Mouse (Mus musculus): ENCODE data around the gene Pappa. TPM values are rescaled to one million over a fixed set of nuclear protein-coding genes. Genes with fewer than 3 reads are reported as not detected.

The Pappa gene
- polyA plus RNA-seq, 1 experiment from 2014 or later = 0.80 TPM

DNA sequence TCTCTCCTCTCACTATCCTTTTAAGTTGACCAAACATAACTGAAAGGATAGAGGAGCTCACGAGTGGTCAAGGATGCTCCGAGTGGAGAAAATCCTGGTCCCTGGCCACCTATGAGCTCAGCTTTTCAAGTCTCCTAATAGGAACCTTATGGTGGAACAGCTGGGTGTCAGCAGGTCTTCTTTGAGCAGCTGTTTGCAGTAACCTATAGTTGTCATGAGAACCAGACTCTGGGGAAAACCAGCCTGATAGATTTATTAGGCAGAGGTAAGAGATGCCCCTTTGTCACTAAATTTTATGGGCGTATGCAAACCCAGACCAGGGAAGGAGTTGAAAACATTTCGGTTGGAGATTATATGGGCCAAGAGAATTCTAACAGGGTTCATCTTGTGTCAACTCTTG lies 267.0 kb downstream of the Pappa start:
- no peak for DNase-seq (ENCODE audit: low spot score)
- Histone ChIP-seq H3K27ac (replicated peaks) (no peak overlapping the region), H3K27me3 (replicated peaks; ENCODE audit: low read depth, poor library complexity, severe bottlenecking) (no peaks in the 10 kb centered on the region; the same call in none of the 2 replicates), H3K36me3 (replicated peaks) (no peaks in the 10 kb centered on the region), H3K9me3 (no peaks in the 10 kb centered on the region), H3K4me3 (no peak overlapping the region), H3K4me1 (no peaks in the 10 kb centered on the region)
- 62% methylated on average over 4 of the region's 4 CpGs for WGBS

DNA sequence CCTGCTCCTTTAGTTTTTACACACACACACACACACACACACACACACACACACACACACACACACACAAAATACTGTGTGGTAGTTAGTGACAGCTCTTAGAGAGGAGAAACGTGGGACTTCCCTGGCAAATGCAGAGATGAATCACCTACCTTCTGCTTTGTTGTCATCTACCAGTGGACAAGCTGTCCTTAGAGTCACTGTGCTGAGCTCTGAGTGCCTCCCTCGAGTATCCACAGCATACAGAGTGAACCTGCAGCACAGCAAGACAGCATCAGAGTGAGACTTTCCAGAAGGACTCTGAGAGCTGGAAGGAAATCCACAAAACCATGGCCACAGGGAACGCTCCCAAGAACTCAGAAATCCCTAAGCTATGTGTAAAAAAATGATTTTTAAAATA lies 272.8 kb downstream of the Pappa start:
- H3K27me3 ChIP-seq (replicated peaks; ENCODE audit: low read depth, poor library complexity, severe bottlenecking) = no peaks in the 10 kb centered on the region; the same call in none of the 2 replicates
- no peaks in the 10 kb centered on the region for H3K9me3 ChIP-seq
- H3K27ac ChIP-seq (replicated peaks) = no peak overlapping the region
- H3K36me3 ChIP-seq (replicated peaks) = no peaks in the 10 kb centered on the region
- no peak overlapping the region for H3K4me3 ChIP-seq
- DNase-seq (ENCODE audit: low spot score) = no peak
- 74% methylated on average over 3 of the region's 3 CpGs for WGBS
- H3K4me1 ChIP-seq = 0 out of 2 replicates have a peak, but pooled peaks cover 3% of the 10 kb centered on the region

- Histone ChIP-seq H3K4me3 (no peak overlapping the region), H3K9me3 (no peaks in the 10 kb centered on the region), H3K36me3 (replicated peaks) (no peaks in the 10 kb centered on the region), H3K27me3 (replicated peaks; ENCODE audit: low read depth, poor library complexity, severe bottlenecking) (no peaks in the 10 kb centered on the region), H3K4me1 (peaks cover 18% of the 10 kb centered on the region), H3K27ac (replicated peaks) (no peak overlapping the region)
- 98% methylated on average over 4 of the region's 4 CpGs for WGBS
- DNase-seq (ENCODE audit: low spot score) = no peak
Measured at GRCm38 (mm10) chr4:65399457-65399856, 275.5 kb downstream of the Pappa start.

- Histone ChIP-seq H3K9me3 (no peaks in the 10 kb centered on the region), H3K4me1 (peaks cover 18% of the 10 kb centered on the region), H3K4me3 (no peak overlapping the region), H3K36me3 (replicated peaks) (no peaks in the 10 kb centered on the region), H3K27me3 (replicated peaks; ENCODE audit: low read depth, poor library complexity, severe bottlenecking) (no peaks in the 10 kb centered on the region), H3K27ac (replicated peaks) (no peak overlapping the region)
- 84% methylated on average over 5 of the region's 5 CpGs for WGBS
- no peak for DNase-seq (ENCODE audit: low spot score)
Measured at GRCm38 (mm10) chr4:65402286-65402685, 278.3 kb downstream of the Pappa start.

DNA sequence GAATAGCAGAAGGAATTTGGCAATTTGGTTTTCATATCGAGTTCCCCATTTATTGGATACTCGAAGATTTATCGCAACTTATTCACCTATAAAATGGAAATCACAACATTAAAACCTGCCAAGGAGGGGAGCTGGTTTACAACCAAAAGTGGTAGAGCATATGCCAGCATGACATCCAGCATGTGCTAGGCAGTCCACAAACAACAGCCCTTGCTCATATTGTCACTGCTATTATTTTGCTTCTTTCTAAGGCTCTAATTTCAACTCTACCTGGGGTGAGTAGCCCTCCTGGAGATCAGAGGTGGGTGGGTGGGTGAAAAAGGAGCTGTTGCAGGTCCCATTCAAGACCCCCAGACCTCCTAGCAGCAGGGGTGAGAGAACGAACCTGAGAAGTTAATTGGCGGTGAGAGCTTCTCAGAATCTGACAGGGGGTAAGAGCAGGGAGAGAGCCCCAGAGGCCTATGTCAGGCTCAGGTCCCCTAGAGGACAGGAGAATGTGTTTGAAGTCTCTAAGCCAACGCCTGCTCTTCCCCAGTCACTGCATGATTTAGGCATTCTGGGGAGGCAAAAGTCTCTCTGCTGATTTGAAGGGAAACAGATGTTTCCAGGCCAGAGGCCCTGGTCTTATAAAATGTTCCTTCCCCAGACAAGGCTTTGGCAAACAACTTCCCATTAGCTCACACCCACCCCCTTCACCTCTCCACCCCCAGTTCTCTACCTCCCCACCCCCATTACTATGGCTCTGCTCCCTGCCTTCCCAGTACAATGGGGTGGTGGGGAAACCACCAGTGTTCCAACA lies 279.1 kb downstream of the Pappa start:
- Histone ChIP-seq H3K4me3 (no peak overlapping the region), H3K9me3 (no peaks in the 10 kb centered on the region), H3K27ac (replicated peaks) (no peak overlapping the region; the same call in 1 of the 2 replicates), H3K4me1 (peaks cover 18% of the 10 kb centered on the region), H3K27me3 (replicated peaks; ENCODE audit: low read depth, poor library complexity, severe bottlenecking) (no peaks in the 10 kb centered on the region), H3K36me3 (replicated peaks) (no peaks in the 10 kb centered on the region)
- DNase-seq (ENCODE audit: low spot score) = peak; percentile 61
- 49% methylated on average over 6 of the region's 6 CpGs for WGBS
